Mouse (Mus musculus) liver, embryonic 14.5 days (tissue): ENCODE results near the gene Lypla2.

ENCODE experiments used
- CTCF ChIP-seq: IDR thresholded peaks from 2 replicates; pipeline ENCODE4 v1.5.1; 2016; ENCODE audit warnings: antibody characterized with exemption, low read depth, control low read depth
- EP300 ChIP-seq: IDR thresholded peaks from 2 replicates; pipeline ENCODE4 v1.6.1; 2016; ENCODE audit warnings: antibody characterized with exemption, low read depth

DNA sequence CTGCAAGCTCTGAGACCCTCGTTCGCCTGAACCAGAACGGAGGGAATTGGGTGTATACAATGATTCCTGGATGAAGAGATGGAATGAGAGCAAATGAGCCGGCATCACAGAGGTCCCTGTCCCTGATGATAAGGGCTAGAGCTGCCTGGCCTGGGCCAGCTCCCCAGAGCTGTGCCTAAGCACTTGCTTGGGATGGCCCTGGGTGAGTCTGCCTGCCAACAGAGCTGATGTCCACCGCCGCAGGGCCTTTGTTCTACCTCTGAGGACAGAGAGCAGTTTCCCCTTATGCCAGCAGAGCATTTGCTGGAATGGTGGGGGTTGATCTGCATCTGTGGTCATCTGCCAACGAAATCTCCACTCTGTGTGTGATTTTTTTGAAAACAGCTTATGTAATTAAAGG lies 10.2 kb downstream of the Lypla2 start:
- no peak for TF ChIP-seq EP300
- no peak for TF ChIP-seq CTCF
